Mouse (Mus musculus) gonadal fat pad, adult 2 months (tissue): ENCODE results near the gene Ccdc142. TPM values are rescaled to one million over a fixed set of nuclear protein-coding genes. Genes with fewer than 3 reads are reported as not detected.

ENCODE experiments used
- DNase-seq: peaks from one replicate; pipeline ENCODE4 v3.0.0-alpha.2; 2012; ENCODE audit warnings: low read depth
- polyA plus RNA-seq: library from polyadenylated mRNA; depleted of rRNA; stranded (reverse); fragments of >200 nt; gene quantifications from 2 replicates; pipeline ENCODE4 v1.2.3, GENCODE M21; 2012

Ccdc142 gene
- polyA plus RNA-seq, 1 experiment, result 5.8 TPM

- no peak for DNase-seq
Measured at GRCm38 (mm10) chr6:83084477-83084876, 16.9 kb upstream of the Ccdc142 start.

- DNase-seq, result no peak
Measured at GRCm38 (mm10) chr6:83086121-83087035, 15.0 kb upstream of the Ccdc142 start, which contains the start of gene Lbx2. Gene Lbx2, plus strand, starts transcription at chr6:83086367.

- DNase-seq, result no peak
Measured at GRCm38 (mm10) chr6:83087205-83087925, 14.0 kb upstream of the Ccdc142 start.

GRCm38 (mm10) chr6:83087926-83088260 lies 13.5 kb upstream of the Ccdc142 start:
- DNase-seq, result no peak

- DNase-seq, result no peak
Measured at GRCm38 (mm10) chr6:83092416-83093127, 8.8 kb upstream of the Ccdc142 start.

GRCm38 (mm10) chr6:83095968-83096367 lies 5.4 kb upstream of the Ccdc142 start:
- DNase-seq, result no peak

GRCm38 (mm10) chr6:83098411-83098810 lies 3.0 kb upstream of the Ccdc142 start:
- no peak for DNase-seq

GRCm38 (mm10) chr6:83101688-83102556 lies 521 bp downstream of the Ccdc142 start:
- DNase-seq, result no peak

GRCm38 (mm10) chr6:83103130-83103650 lies 1.8 kb downstream of the Ccdc142 start:
- DNase-seq, result no peak

- no peak for DNase-seq
Measured at GRCm38 (mm10) chr6:83104158-83104557, 2.8 kb downstream of the Ccdc142 start.

- DNase-seq, result no peak
Measured at GRCm38 (mm10) chr6:83107566-83108400, 6.4 kb downstream of the Ccdc142 start.

GRCm38 (mm10) chr6:83108762-83109668 lies 7.6 kb downstream of the Ccdc142 start, which contains the start of gene Mrpl53:
Gene Mrpl53, plus strand, starts transcription at chr6:83109040.
- no peak for DNase-seq

- no peak for DNase-seq
Measured at GRCm38 (mm10) chr6:83111510-83112136, 10.2 kb downstream of the Ccdc142 start.

- no peak for DNase-seq
Measured at GRCm38 (mm10) chr6:83115011-83115671, 13.7 kb downstream of the Ccdc142 start, which contains the start of gene Mogs. Gene Mogs, plus strand, starts transcription at chr6:83115496.

GRCm38 (mm10) chr6:83115682-83116372 lies 14.4 kb downstream of the Ccdc142 start:
- no peak for DNase-seq

- DNase-seq, result no peak
Measured at GRCm38 (mm10) chr6:83116373-83117164, 15.2 kb downstream of the Ccdc142 start.

GRCm38 (mm10) chr6:83117165-83117438 lies 15.7 kb downstream of the Ccdc142 start:
- no peak for DNase-seq
